Mouse (Mus musculus) neural tube, embryonic 12.5 days (tissue): ENCODE measurements around the gene Ralgapb. TPM values are rescaled to one million over a fixed set of nuclear protein-coding genes. Genes with fewer than 3 reads are reported as not detected.
A peak's percentile ranks its signal among the peaks of the same experiment; 100 is the strongest.
"Not testable (repeated sequence)": the region's sequence is repeated elsewhere in the genome, so short reads cannot be mapped to it uniquely, and the experiment has no call there.

ENCODE experiments used
- ATAC-seq: fragments of 200-750 bp; cut with Nextera tagmentation; 2 replicates; pipeline ENCODE4 v1.8.0; 2017; ENCODE audit warnings: low read depth, mild to moderate bottlenecking, moderate TSS enrichment, moderate library complexity; ENCODE audit not compliant: low FRiP score
- H3K27ac ChIP-seq: fragments of 300-500 bp; sonication (generic); 2 replicates; pipeline ENCODE4 v1.5.1; 2016
- H3K27me3 ChIP-seq: fragments of 300-500 bp; sonication (generic); replicated peaks from 2 replicates; pipeline ENCODE4 v1.6.1; 2016; ENCODE audit warnings: mild to moderate bottlenecking
- H3K36me3 ChIP-seq: fragments of 300-500 bp; sonication (generic); 2 replicates; pipeline ENCODE4 v1.6.1; 2016; ENCODE audit warnings: mild to moderate bottlenecking
- H3K4me1 ChIP-seq: fragments of 300-500 bp; sonication (generic); 2 replicates; pipeline ENCODE4 v1.6.1; 2016
- H3K4me2 ChIP-seq: fragments of 300-500 bp; sonication (generic); replicated peaks from 2 replicates; pipeline ENCODE4 v1.6.1; 2016; ENCODE audit warnings: mild to moderate bottlenecking
- H3K4me3 ChIP-seq: fragments of 300-500 bp; sonication (generic); 2 replicates; pipeline ENCODE4 v1.5.1; 2016
- H3K9ac ChIP-seq: fragments of 300-500 bp; sonication (generic); 2 replicates; pipeline ENCODE4 v1.6.1; 2016; ENCODE audit warnings: mild to moderate bottlenecking
- H3K9me3 ChIP-seq: fragments of 300-500 bp; sonication (generic); 2 replicates; pipeline ENCODE4 v1.6.1; 2016; ENCODE audit warnings: mild to moderate bottlenecking
- WGBS: fragments of 180-500 bp; shearing (Covaris S2); methylation state at CpG from one replicate; pipeline ENCODE4 v1.1.7; 2016; 5-methylcytosine and 5-hydroxymethylcytosine counted together
- polyA plus RNA-seq: library from polyadenylated mRNA; unstranded; fragments of >200 nt; fragmentation: Nextera tagmentation; extraction: Ambion mirVana; gene quantifications from 2 replicates; pipeline ENCODE4 v1.2.1, GENCODE M21; 2016

Gene Ralgapb
- polyA plus RNA-seq, 1 experiment from 2014 or later = 25.2 TPM

GRCm38 (mm10) chr2:158375443-158376122 is 34.1 kb upstream of the Ralgapb start, which contains the start of gene Snhg11:
Gene Snhg11 (plus strand): TSS chr2:158375638.
- peak within 1 kb of the TSS; percentile 44 for H3K4me3 ChIP-seq
- H3K9me3 ChIP-seq = no peaks in the 10 kb centered on the region
- H3K4me1 ChIP-seq = peaks cover 10% of the 10 kb centered on the region; the same call in 1 of the 2 replicates
- peak within 1 kb of the TSS; percentile 46; the same call in 1 of the 2 replicates for H3K27ac ChIP-seq
- H3K9ac ChIP-seq = peak within 1 kb of the TSS; percentile 52
- 0 out of 2 replicates have a peak, but pooled peaks cover 8% of the 10 kb centered on the region for H3K27me3 ChIP-seq
- 2% methylated on average over 36 of the region's 36 CpGs for WGBS
- no peaks in the 10 kb centered on the region for H3K36me3 ChIP-seq
- ATAC-seq = peak; percentile 83
- peak within 1 kb of the TSS; percentile 61 for H3K4me2 ChIP-seq

- peak overlapping the region; percentile 44 for H3K4me3 ChIP-seq
- no peak overlapping the region for H3K27ac ChIP-seq
- ATAC-seq = 0 out of 2 replicates have a peak, but pooled peaks have one; percentile 35
- no peaks in the 10 kb centered on the region for H3K36me3 ChIP-seq
- 29% methylated on average over 12 of the region's 12 CpGs for WGBS
- peak overlapping the region; percentile 61 for H3K4me2 ChIP-seq
- H3K9ac ChIP-seq = peak overlapping the region; percentile 52
- no peaks in the 10 kb centered on the region for H3K9me3 ChIP-seq
- peaks cover 10% of the 10 kb centered on the region; the same call in 1 of the 2 replicates for H3K4me1 ChIP-seq
- 0 out of 2 replicates have a peak, but pooled peaks cover 8% of the 10 kb centered on the region for H3K27me3 ChIP-seq
Measured at GRCm38 (mm10) chr2:158376123-158376687, 33.4 kb upstream of the Ralgapb start.

- H3K36me3 ChIP-seq = no peaks in the 10 kb centered on the region
- peak overlapping the region; percentile 61 for H3K4me2 ChIP-seq
- no peaks in the 10 kb centered on the region for H3K9me3 ChIP-seq
- H3K4me1 ChIP-seq = peaks cover 10% of the 10 kb centered on the region; the same call in 1 of the 2 replicates
- H3K9ac ChIP-seq = 0 out of 2 replicates have a peak overlapping the region, but pooled peaks have one; percentile 52
- H3K4me3 ChIP-seq = peak overlapping the region; percentile 44
- no peak overlapping the region for H3K27ac ChIP-seq
- 0 out of 2 replicates have a peak, but pooled peaks cover 8% of the 10 kb centered on the region for H3K27me3 ChIP-seq
- WGBS = 75% methylated on average over 7 of the region's 7 CpGs
- ATAC-seq = no peak
Measured at GRCm38 (mm10) chr2:158376798-158377197, 32.9 kb upstream of the Ralgapb start.

DNA sequence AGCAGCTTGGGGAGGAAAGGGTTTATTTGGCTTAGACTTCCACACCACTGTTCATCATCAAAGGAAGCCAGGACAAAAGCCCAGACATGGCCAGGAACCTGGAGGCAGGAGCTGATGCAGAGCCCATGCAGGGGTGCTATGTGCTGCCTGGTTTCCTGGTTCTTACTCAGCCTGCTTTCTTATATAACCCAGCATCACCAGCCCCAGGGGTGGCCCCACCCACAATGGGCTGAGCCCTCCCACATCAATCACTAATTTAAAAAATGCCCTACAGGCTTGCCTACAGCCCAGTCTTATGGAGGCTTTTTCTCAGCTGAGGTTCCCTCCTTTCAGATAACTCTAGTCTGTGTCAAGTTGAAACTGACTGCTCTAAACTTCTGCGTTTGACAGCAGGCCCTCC is 31.8 kb upstream of the Ralgapb start:
- Histone ChIP-seq H3K9ac (no peak overlapping the region), H3K27me3 (0 out of 2 replicates have a peak, but pooled peaks cover 8% of the 10 kb centered on the region), H3K4me2 (peak overlapping the region; percentile 61), H3K9me3 (no peaks in the 10 kb centered on the region), H3K27ac (no peak overlapping the region), H3K36me3 (no peaks in the 10 kb centered on the region), H3K4me3 (no peak overlapping the region), H3K4me1 (peaks cover 10% of the 10 kb centered on the region; the same call in 1 of the 2 replicates)
- no peak for ATAC-seq
- WGBS = 100% methylated on average over 1 of the region's 1 CpGs

DNA sequence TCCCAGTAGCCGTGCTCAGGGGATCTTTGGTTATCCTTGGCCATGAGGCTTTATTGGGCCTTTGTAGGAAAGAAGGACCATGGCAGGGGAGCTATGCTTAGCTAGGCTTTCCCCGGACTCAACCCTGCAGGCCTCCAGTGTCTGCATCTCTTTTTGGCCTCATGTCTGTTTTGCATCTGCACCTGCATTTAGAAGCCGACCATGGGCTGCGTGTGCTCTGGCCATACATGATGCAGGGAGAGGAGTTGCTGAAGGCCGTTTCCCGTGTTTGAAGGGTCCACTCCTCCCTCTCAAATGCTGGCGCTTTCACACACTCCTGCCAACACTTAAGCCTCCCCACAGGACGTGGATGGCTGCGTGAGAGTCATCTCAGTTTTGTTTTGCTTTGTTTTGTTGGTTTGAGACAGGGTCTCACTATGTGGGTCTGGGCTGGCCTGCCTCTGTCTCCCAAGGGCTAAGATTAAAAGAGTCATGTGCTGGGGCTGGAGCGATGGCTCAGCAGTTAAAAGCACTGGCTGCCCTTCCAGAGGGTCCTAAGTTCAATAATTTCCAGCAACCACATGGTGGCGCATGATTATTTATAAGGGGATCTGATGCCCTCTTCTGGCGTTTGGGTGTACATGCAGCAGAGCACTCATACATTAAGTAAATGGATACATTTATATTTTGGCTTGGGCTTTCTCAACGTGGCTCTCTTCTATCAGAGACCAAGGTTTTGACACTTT is 30.1 kb upstream of the Ralgapb start:
- Histone ChIP-seq H3K4me1 (peaks cover 10% of the 10 kb centered on the region; the same call in 1 of the 2 replicates), H3K36me3 (no peaks in the 10 kb centered on the region), H3K9ac (no peak overlapping the region), H3K4me3 (no peak overlapping the region), H3K27ac (no peak overlapping the region), H3K4me2 (no peak overlapping the region), H3K27me3 (0 out of 2 replicates have a peak, but pooled peaks cover 8% of the 10 kb centered on the region), H3K9me3 (no peaks in the 10 kb centered on the region)
- ATAC-seq = no peak
- 49% methylated on average over 13 of the region's 13 CpGs for WGBS

GRCm38 (mm10) chr2:158386072-158386471 is 23.6 kb upstream of the Ralgapb start:
- Histone ChIP-seq H3K4me1 (no peaks in the 10 kb centered on the region), H3K36me3 (no peaks in the 10 kb centered on the region), H3K9me3 (no peaks in the 10 kb centered on the region), H3K27ac (no peak overlapping the region), H3K4me2 (no peak overlapping the region), H3K4me3 (no peak overlapping the region), H3K9ac (no peak overlapping the region), H3K27me3 (no peaks in the 10 kb centered on the region)
- ATAC-seq = no peak
- 45% methylated on average over 8 of the region's 8 CpGs for WGBS

DNA sequence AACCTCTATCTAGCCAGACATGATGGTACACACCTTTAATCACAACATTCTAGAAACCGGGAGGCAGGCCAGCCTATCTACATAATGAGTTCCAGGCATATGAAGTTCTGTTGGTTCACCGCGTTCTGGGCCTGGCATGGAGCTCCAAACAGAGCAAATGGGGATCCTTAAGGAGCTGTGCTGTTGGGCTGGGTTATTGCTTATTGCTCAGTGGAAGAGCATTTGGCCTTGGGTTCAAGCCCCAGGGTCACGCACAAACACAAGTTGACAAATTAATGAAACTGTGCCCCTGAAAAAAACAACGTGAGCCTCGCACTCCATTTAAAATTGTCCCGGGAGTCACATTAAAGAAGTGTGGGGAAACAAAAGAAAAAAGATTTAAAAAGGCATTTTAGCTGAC is 20.2 kb upstream of the Ralgapb start:
- 90% methylated on average over 7 of the region's 7 CpGs for WGBS
- Histone ChIP-seq H3K4me1 (no peaks in the 10 kb centered on the region), H3K4me2 (no peak overlapping the region), H3K27me3 (no peaks in the 10 kb centered on the region), H3K9me3 (no peaks in the 10 kb centered on the region), H3K4me3 (no peak overlapping the region), H3K27ac (no peak overlapping the region), H3K9ac (no peak overlapping the region), H3K36me3 (no peaks in the 10 kb centered on the region)
- ATAC-seq = no peak

DNA sequence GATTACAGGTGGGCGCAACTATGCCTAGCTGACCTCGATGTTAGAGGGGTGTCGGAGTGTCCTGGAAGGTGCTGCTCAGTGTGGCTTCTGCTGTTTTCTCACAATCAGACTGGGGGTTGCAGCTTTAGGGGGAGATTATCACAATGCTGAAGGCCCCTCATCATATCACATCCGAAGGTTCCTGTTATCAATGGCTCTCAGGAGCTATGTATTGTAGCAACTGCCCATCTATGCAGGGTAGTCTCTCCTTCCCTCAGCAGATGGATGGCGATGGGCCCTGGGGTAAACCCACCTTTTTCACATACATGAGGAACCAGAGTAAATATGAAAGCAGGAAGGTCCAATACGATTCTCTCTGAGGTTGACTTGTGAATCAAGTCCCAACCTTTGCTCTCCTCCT is 13.3 kb upstream of the Ralgapb start:
- H3K36me3 ChIP-seq = no peaks in the 10 kb centered on the region
- no peak for ATAC-seq
- H3K27me3 ChIP-seq = no peaks in the 10 kb centered on the region
- no peak overlapping the region for H3K9ac ChIP-seq
- no peaks in the 10 kb centered on the region for H3K4me1 ChIP-seq
- 88% methylated on average over 6 of the region's 6 CpGs for WGBS
- no peak overlapping the region for H3K27ac ChIP-seq
- H3K9me3 ChIP-seq = no peaks in the 10 kb centered on the region
- H3K4me3 ChIP-seq = no peak overlapping the region
- H3K4me2 ChIP-seq = no peak overlapping the region

GRCm38 (mm10) chr2:158397140-158397539 is 12.5 kb upstream of the Ralgapb start:
- H3K9ac ChIP-seq, H3K27ac ChIP-seq, ATAC-seq, H3K4me3 ChIP-seq, H3K27me3 ChIP-seq, H3K9me3 ChIP-seq, H3K4me2 ChIP-seq, H3K4me1 ChIP-seq, H3K36me3 ChIP-seq: not testable (repeated sequence)
- 80% methylated on average over 13 of the region's 13 CpGs for whole genome bisulfite sequencing

- Histone ChIP-seq H3K9me3 (no peaks in the 10 kb centered on the region), H3K4me3 (no peak overlapping the region), H3K27me3 (no peaks in the 10 kb centered on the region), H3K27ac (no peak overlapping the region), H3K9ac (no peak overlapping the region), H3K4me1 (no peaks in the 10 kb centered on the region), H3K36me3 (no peaks in the 10 kb centered on the region), H3K4me2 (no peak overlapping the region)
- 84% methylated on average over 7 of the region's 7 CpGs for WGBS
- ATAC-seq = no peak
Measured at GRCm38 (mm10) chr2:158402915-158403314, 6.7 kb upstream of the Ralgapb start.

GRCm38 (mm10) chr2:158408997-158409594 is 552 bp upstream of the Ralgapb start:
- no peaks in the 10 kb centered on the region for H3K9me3 ChIP-seq
- H3K9ac ChIP-seq = no peak overlapping the region
- H3K36me3 ChIP-seq = no peaks in the 10 kb centered on the region
- H3K4me3 ChIP-seq = peak overlapping the region; percentile 90; the same call in 1 of the 2 replicates
- peak; percentile 89 for ATAC-seq
- no peak overlapping the region for H3K27ac ChIP-seq
- H3K27me3 ChIP-seq = no peaks in the 10 kb centered on the region
- WGBS = 27% methylated on average over 14 of the region's 14 CpGs
- H3K4me1 ChIP-seq = peaks cover 13% of the 10 kb centered on the region
- peak overlapping the region; percentile 60 for H3K4me2 ChIP-seq
